Mouse (Mus musculus) hindbrain, embryonic 14.5 days (tissue): ENCODE measurements around the gene Nop2. TPM values are rescaled to one million over a fixed set of nuclear protein-coding genes. Genes with fewer than 3 reads are reported as not detected.

Source experiments
- ATAC-seq: fragments of 200-750 bp; cut with Nextera tagmentation; 2 replicates; pipeline ENCODE4 v1.8.0; 2017; ENCODE audit warnings: moderate number of reproducible peaks, mild to moderate bottlenecking, moderate TSS enrichment, moderate library complexity; ENCODE audit not compliant: low FRiP score
- DNase-seq: peaks from one replicate; pipeline ENCODE4 v3.0.0-alpha.2; 2015; ENCODE audit warnings: low spot score
- H3K27ac ChIP-seq: fragments of 300-500 bp; sonication (generic); 2 replicates; pipeline ENCODE4 v1.5.1; 2014; ENCODE audit warnings: mild to moderate bottlenecking, moderate library complexity
- H3K27me3 ChIP-seq: fragments of 300-500 bp; sonication (generic); 2 replicates; pipeline ENCODE4 v1.6.1; 2014; ENCODE audit warnings: mild to moderate bottlenecking, low read length, mixed read lengths; ENCODE audit not compliant: control insufficient read depth, insufficient read depth
- H3K36me3 ChIP-seq: fragments of 300-500 bp; sonication (generic); replicated peaks from 2 replicates; pipeline ENCODE4 v1.6.1; 2014; ENCODE audit not compliant: control insufficient read depth, insufficient read depth
- H3K4me1 ChIP-seq: fragments of 300-500 bp; sonication (generic); replicated peaks from 2 replicates; pipeline ENCODE4 v1.6.1; 2014; ENCODE audit warnings: antibody characterized with exemption, low read length, mixed read lengths; ENCODE audit not compliant: control insufficient read depth, insufficient read depth
- H3K4me2 ChIP-seq: fragments of 300-500 bp; sonication (generic); replicated peaks from 2 replicates; pipeline ENCODE4 v1.6.1; 2014; ENCODE audit warnings: mild to moderate bottlenecking, moderate library complexity
- H3K4me3 ChIP-seq: fragments of 300-500 bp; sonication (generic); replicated peaks from 2 replicates; pipeline ENCODE4 v1.5.1; 2014; ENCODE audit warnings: mild to moderate bottlenecking, low read length
- H3K9ac ChIP-seq: fragments of 300-500 bp; sonication (generic); 2 replicates; pipeline ENCODE4 v1.6.1; 2014
- H3K9me3 ChIP-seq: fragments of 300-500 bp; sonication (generic); 2 replicates; pipeline ENCODE4 v1.6.1; 2016; ENCODE audit warnings: low read length; ENCODE audit not compliant: control insufficient read depth
- WGBS: fragments of 180-500 bp; shearing (Covaris S2); extraction: QIAGEN DNeasy Blood & Tissue Kit; methylation state at CpG from one replicate; pipeline ENCODE4 v1.1.7; 2014; 5-methylcytosine and 5-hydroxymethylcytosine counted together
- polyA plus RNA-seq: library from polyadenylated mRNA; unstranded; fragments of >200 nt; fragmentation: Nextera tagmentation; extraction: Ambion mirVana; gene quantifications from 2 replicates; pipeline ENCODE4 v1.2.1, GENCODE M21; 2014

The Nop2 gene
- polyA plus RNA-seq, 1 experiment from 2014 or later = 40.3 TPM

- H3K27me3 ChIP-seq = no peaks in the 10 kb centered on the region
- H3K4me2 ChIP-seq = peak overlapping the region; percentile 89
- peak overlapping the region; percentile 97 for H3K4me3 ChIP-seq
- peaks cover 34% of the 10 kb centered on the region for H3K4me1 ChIP-seq
- H3K9me3 ChIP-seq = no peaks in the 10 kb centered on the region
- DNase-seq = peak; percentile 45
- peak overlapping the region; percentile 98 for H3K9ac ChIP-seq
- ATAC-seq = no peak
- peaks cover 56% of the 10 kb centered on the region for H3K36me3 ChIP-seq
- peak overlapping the region; percentile 90 for H3K27ac ChIP-seq
- WGBS = 8% methylated on average over 20 of the region's 20 CpGs
Observed at GRCm38 (mm10) chr6:125163801-125164657, 32.3 kb downstream of the Nop2 start.

GRCm38 (mm10) chr6:125164672-125165327 is 33.1 kb downstream of the Nop2 start:
- Histone ChIP-seq H3K27me3 (no peaks in the 10 kb centered on the region), H3K36me3 (peaks cover 56% of the 10 kb centered on the region), H3K4me1 (peaks cover 34% of the 10 kb centered on the region), H3K9me3 (no peaks in the 10 kb centered on the region), H3K4me2 (peak overlapping the region; percentile 89), H3K27ac (peak overlapping the region; percentile 90), H3K9ac (peak overlapping the region; percentile 98), H3K4me3 (peak overlapping the region; percentile 97)
- WGBS = under 1% methylated on average over 38 of the region's 39 CpGs
- ATAC-seq (peak; percentile 42), DNase-seq (peak; percentile 71)

- ATAC-seq = peak; percentile 92
- Histone ChIP-seq H3K4me3 (peak overlapping the region; percentile 97), H3K27me3 (no peaks in the 10 kb centered on the region), H3K4me2 (peak overlapping the region; percentile 89), H3K9ac (peak overlapping the region; percentile 98), H3K36me3 (peaks cover 56% of the 10 kb centered on the region), H3K9me3 (no peaks in the 10 kb centered on the region), H3K27ac (peak overlapping the region; percentile 90), H3K4me1 (peaks cover 34% of the 10 kb centered on the region)
- peak; percentile 95 for DNase-seq
- WGBS = under 1% methylated on average over 33 of the region's 36 CpGs
Observed at GRCm38 (mm10) chr6:125165328-125165891, 33.7 kb downstream of the Nop2 start.

- H3K9me3 ChIP-seq = no peaks in the 10 kb centered on the region
- under 1% methylated on average over 18 of the region's 18 CpGs for WGBS
Observed at GRCm38 (mm10) chr6:125166051-125166751, 34.5 kb downstream of the Nop2 start, which contains the start of gene Gapdh. TSS of gene Gapdh (minus strand) at chr6:125166467.

GRCm38 (mm10) chr6:125166861-125167650 is 35.3 kb downstream of the Nop2 start:
- no peak for DNase-seq
- Histone ChIP-seq H3K9ac (peak overlapping the region; percentile 98; the same call in 1 of the 2 replicates), H3K27ac (peak overlapping the region; percentile 90), H3K4me1 (peaks cover 34% of the 10 kb centered on the region), H3K27me3 (no peaks in the 10 kb centered on the region), H3K4me3 (peak overlapping the region; percentile 97; the same call in 1 of the 2 replicates), H3K36me3 (peaks cover 57% of the 10 kb centered on the region), H3K9me3 (no peaks in the 10 kb centered on the region), H3K4me2 (peak overlapping the region; percentile 89)
- WGBS = 11% methylated on average over 10 of the region's 10 CpGs
- no peak; the same call in 1 of the 2 replicates for ATAC-seq

More at GRCm38 (mm10) chr6:125166051-125166751, 34.5 kb downstream of the Nop2 start, which contains the start of gene Gapdh:
- H3K27me3 ChIP-seq = no peaks in the 10 kb centered on the region
- peak within 1 kb of the TSS; percentile 97 for H3K4me3 ChIP-seq
- H3K4me1 ChIP-seq = peaks cover 34% of the 10 kb centered on the region
- peak within 1 kb of the TSS; percentile 98 for H3K9ac ChIP-seq
- H3K27ac ChIP-seq = peak within 1 kb of the TSS; percentile 90
- DNase-seq (peak; percentile 58), ATAC-seq (peak; percentile 9; the same call in 1 of the 2 replicates)
- H3K36me3 ChIP-seq = peaks cover 56% of the 10 kb centered on the region
- H3K4me2 ChIP-seq = peak within 1 kb of the TSS; percentile 89

- Histone ChIP-seq H3K27me3 (no peaks in the 10 kb centered on the region), H3K36me3 (peaks cover 60% of the 10 kb centered on the region), H3K9me3 (no peaks in the 10 kb centered on the region), H3K4me3 (no peak overlapping the region), H3K4me1 (peaks cover 34% of the 10 kb centered on the region), H3K9ac (no peak overlapping the region), H3K4me2 (no peak overlapping the region), H3K27ac (no peak overlapping the region)
- ATAC-seq (no peak), DNase-seq (no peak)
- 94% methylated on average over 14 of the region's 14 CpGs for WGBS
Observed at GRCm38 (mm10) chr6:125168086-125168485, 36.4 kb downstream of the Nop2 start.

GRCm38 (mm10) chr6:125170194-125170593 is 38.5 kb downstream of the Nop2 start:
- peaks cover 21% of the 10 kb centered on the region for H3K4me1 ChIP-seq
- no peak overlapping the region for H3K4me3 ChIP-seq
- no peak overlapping the region for H3K9ac ChIP-seq

GRCm38 (mm10) chr6:125172474-125172873 is 40.8 kb downstream of the Nop2 start:
- Histone ChIP-seq H3K4me1 (peaks cover 4% of the 10 kb centered on the region; the same call in 1 of the 2 replicates), H3K27ac (no peak overlapping the region), H3K9me3 (no peaks in the 10 kb centered on the region), H3K36me3 (peaks cover 99% of the 10 kb centered on the region), H3K4me2 (no peak overlapping the region), H3K27me3 (no peaks in the 10 kb centered on the region), H3K4me3 (no peak overlapping the region), H3K9ac (no peak overlapping the region)
- no peak for DNase-seq
- no peak for ATAC-seq
- 90% methylated on average over 2 of the region's 2 CpGs for WGBS

More at GRCm38 (mm10) chr6:125170194-125170593, 38.5 kb downstream of the Nop2 start:
- Histone ChIP-seq H3K36me3 (peaks cover 76% of the 10 kb centered on the region), H3K9me3 (no peaks in the 10 kb centered on the region), H3K27me3 (no peaks in the 10 kb centered on the region), H3K27ac (no peak overlapping the region), H3K4me2 (no peak overlapping the region)
- 85% methylated on average over 6 of the region's 6 CpGs for WGBS
- DNase-seq = no peak
- no peak for ATAC-seq
